Mouse (Mus musculus) v-Abl transformed pro-B cells (cell line): ENCODE data around the gene 4933424G06Rik.
"Not testable (repeated sequence)": the region's sequence is repeated elsewhere in the genome, so short reads cannot be mapped to it uniquely, and the experiment has no call there.

Experiments used
- in situ Hi-C, 2 experiments: fragments of 400-800 bp; cut with MboI; formaldehyde crosslinking; loops; one replicate each; pipeline ENCODE4 v1.15.1; 2025; ENCODE audit not compliant: unreplicated experiment in 2 of 2

4933424G06Rik gene

GRCm38 (mm10) chr1:36709854-36710280 is at the start of gene 4933424G06Rik:
Gene 4933424G06Rik, plus strand, starts transcription at chr1:36710149.
- in situ Hi-C loops = loop anchor here in 1 of 2 experiments (25.0 kb wide), 1 partner anchor 1152 kb away; the partner anchor contains the start of genes Lipt1 and Tsga10

- in situ Hi-C loops = no loop called here
Measured at GRCm38 (mm10) chr1:36664457-36664856, 45.5 kb upstream of the 4933424G06Rik start.

DNA sequence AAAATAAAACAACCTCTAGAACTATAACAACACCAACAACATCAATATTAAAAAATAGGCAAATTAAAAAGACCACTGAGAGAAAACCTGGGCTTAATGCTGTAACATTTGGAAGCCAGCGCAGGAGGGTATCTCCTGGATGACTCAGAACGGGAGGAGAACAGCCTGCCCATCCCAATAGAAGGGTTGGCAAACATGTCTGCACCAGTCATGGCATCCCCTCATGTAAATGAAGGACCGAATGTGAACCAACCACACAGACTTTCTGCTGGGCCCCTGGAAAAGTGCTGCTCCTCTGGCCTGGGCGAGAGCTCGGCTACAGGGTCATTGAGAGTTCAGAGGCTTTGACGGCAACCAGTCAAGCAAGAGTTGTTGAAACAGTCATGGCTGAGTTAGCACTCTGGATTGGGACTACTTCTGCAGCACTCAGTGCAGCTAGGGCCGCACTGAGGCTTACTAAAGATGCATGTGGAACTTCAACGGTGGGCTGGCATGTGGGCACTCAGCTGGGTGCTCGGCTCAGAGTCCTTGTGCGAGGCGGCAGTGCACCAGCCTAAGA is 44.7 kb upstream of the 4933424G06Rik start:
- in situ Hi-C loops = no loop called here

- in situ Hi-C loops = no loop called here
Measured at GRCm38 (mm10) chr1:36665934-36666333, 44.0 kb upstream of the 4933424G06Rik start.

DNA sequence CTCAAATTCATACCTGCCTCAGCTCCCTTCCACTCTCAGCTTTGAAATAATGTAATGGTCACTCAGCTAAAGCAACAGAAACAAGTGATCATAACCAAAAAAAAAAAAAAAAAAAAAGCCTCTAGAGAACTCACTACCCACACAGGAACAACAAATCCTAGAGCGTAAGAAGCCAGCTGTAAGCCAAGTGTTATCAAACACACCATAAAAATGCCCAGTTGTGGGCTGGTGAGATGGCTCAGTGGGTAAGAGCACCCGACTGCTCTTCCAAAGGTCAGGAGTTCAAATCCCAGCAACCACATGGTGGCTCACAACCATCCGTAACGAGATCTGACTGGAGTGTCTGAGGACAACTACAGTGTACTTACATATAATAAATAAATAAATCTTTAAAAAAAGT is 41.9 kb upstream of the 4933424G06Rik start:
- in situ Hi-C loops = not testable (repeated sequence)

GRCm38 (mm10) chr1:36670256-36670655 is 39.7 kb upstream of the 4933424G06Rik start:
- in situ Hi-C loops = no loop called here

DNA sequence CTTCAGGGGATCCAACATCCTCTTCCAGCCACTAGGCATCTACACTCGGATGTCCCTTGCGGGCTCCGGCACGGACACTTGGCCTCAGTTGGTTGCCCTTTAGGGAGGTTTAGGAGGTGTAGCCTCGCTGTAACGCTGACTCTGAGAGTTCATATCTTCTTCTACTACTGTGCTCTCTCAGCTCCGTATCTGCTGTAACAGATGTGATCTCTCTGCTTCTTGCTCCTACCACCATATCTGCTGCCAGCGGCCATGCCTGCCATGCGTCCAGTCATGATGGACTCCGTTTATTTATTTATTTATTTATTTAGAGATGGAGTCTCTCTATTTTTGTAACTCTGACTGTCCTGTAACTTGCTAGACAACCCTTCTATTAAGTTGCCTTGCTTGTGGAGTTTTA is 38.7 kb upstream of the 4933424G06Rik start:
- in situ Hi-C loops = no loop called here

DNA sequence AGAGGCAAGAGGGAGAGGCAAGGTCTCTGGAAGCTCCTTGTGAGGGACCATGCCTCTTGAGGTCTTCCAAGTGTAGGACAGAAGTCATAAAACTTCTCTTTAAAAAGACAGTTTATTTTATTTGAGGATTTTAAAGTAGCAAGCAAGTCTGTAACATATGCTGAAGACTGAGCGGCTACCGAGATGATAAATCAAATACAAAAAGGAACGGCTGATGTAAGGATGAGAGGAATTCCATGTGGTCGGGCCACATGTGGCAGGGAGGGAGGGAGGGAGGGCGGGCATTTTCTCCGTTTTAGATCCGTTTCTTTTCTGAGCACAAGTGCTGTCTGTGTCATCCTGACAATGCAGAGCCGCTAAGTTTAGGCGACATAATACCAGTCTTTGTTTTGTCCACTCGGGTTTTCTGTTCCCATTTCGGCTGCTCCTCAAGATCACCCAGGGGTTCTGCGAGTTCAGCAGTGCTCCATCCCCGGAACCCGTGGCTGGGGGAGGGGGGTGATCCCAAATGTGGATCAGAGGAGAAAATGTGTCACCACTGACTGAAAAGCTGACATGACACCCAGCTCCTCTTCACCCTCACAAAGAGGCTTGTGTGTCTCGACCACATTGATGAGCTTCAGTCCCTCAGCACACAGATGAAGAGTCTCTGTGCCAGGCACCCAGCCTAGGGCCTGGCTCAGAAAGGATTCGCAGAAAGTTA is 37.1 kb upstream of the 4933424G06Rik start:
- in situ Hi-C loops = no loop called here

DNA sequence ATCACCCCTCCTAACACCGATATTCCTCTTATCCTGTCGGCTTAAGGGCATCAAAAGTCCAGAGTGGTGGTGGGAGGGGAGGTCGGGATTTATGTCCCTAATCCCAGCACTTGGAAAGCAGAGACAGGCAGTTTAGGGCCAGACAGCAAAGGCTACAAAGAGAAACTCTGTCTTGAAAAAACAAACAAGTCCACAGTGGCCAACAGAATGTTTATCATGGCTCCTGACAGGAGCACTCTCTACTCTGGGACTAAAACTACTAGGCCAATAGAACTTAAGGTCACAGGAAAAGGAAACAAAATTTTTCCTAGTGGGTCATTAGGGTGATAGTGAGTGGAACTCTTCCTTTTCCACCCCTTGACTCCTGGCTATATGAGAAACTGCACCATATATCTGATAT is 35.0 kb upstream of the 4933424G06Rik start:
- in situ Hi-C loops = loop anchor here in 1 of 2 experiments (25.0 kb wide), 1 partner anchor 313 kb away; the partner anchor contains the start of genes Fer1l5 and Kansl3

DNA sequence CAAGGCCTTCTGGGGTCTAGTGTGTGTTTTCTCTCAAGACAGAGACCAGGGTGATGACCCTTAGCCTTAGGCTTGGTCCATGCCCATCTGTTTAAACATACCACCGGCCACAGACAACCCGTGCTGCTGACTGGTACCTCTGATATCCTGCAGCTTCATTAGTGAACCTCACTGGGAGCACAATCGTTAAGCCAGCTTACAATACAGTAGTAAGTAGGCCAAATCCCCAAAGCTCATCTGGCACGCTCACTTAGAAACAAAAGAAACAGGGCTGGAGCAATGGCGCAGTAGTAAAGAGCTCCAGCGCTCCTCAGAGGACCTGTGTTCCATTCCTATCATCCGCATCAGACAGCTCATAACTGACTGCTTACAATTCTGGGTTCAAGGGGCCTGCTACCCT is 29.1 kb upstream of the 4933424G06Rik start:
- in situ Hi-C loops = loop anchor here (10.0 to 25.0 kb wide), 2 partner anchors 136 to 319 kb away; partner anchors contain the start of genes Ankrd39 (in 2 of the 2), Fer1l5 (in 1 of the 2) and Kansl3 (in 1 of the 2)

GRCm38 (mm10) chr1:36682620-36683355 is 27.2 kb upstream of the 4933424G06Rik start, which contains the start of gene Fam178b:
Gene Fam178b, minus strand, starts transcription at chr1:36683183.
- in situ Hi-C loops = loop anchor here (10.0 to 25.0 kb wide), 2 partner anchors 138 to 320 kb away; partner anchors contain the start of genes Ankrd39 (in 2 of the 2), Fer1l5 (in 1 of the 2) and Kansl3 (in 1 of the 2)

DNA sequence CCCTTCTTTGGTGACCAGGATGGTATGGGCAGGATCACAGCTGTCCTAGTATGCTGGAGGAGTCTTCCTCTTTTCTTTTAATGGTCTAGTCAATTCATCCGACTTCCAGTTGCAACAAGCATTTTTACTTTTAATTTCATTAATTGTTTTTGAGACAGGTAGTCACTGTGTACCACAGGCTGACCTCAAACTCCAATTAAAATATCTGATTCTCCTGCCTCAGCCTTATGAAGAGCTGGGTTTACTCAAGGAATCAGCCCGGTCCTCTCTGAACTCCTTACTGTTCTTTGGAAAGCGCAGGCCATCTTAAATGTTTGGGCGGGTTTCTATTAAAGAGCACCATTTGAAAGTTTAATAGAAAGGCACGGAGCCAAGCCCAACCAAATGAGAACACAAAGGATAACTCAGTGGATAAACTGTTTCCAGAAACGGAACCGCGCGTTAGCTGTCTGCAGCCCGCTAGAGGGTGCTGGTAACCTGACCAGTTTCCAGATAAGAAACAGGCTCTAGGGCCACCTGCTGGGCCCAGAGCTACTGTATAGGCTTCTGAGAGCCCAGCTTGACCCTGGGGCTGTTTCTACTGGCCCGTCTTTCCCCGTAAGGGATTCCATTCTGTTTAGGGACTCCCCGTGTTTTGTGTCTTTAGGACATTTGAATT is 26.0 kb upstream of the 4933424G06Rik start:
- in situ Hi-C loops = loop anchor here (10.0 to 25.0 kb wide), 2 partner anchors 139 to 322 kb away; partner anchors contain the start of genes Ankrd39 (in 2 of the 2), Fer1l5 (in 1 of the 2) and Kansl3 (in 1 of the 2)

- in situ Hi-C loops = loop anchor here in 1 of 2 experiments (25.0 kb wide), 1 partner anchor 328 kb away; the partner anchor contains the start of genes Fer1l5 and Kansl3
Measured at GRCm38 (mm10) chr1:36690671-36691235, 19.2 kb upstream of the 4933424G06Rik start.

- in situ Hi-C loops = loop anchor here in 1 of 2 experiments (25.0 kb wide), 1 partner anchor 329 kb away; the partner anchor contains the start of genes Fer1l5 and Kansl3
Measured at GRCm38 (mm10) chr1:36691271-36692155, 18.4 kb upstream of the 4933424G06Rik start, which contains the start of gene Cox5b. Gene Cox5b, plus strand, starts transcription at chr1:36691449.

DNA sequence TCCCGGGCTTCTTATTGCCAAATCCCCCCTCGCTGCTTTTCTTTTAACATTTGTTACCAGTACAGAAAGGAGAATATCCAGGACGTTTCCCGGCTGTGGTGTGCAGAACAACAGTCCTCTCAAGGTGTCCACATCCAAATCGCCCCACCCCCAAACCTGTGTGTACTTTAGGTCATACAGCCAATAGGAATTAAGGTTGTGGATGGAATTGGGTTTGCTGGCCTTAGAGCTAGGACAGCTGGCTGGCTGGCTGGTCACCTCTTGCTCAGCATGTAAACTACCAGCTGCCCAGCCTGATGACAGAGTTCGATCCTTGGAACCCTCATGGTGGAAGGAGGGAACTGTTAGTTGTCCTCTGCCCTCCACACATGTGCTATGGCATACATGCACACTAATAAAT is 15.1 kb upstream of the 4933424G06Rik start:
- in situ Hi-C loops = loop anchor here in 1 of 2 experiments (25.0 kb wide), 1 partner anchor 333 kb away; the partner anchor contains the start of genes Fer1l5 and Kansl3

- in situ Hi-C loops = loop anchor here in 1 of 2 experiments (25.0 kb wide), 1 partner anchor 334 kb away; the partner anchor contains the start of genes Fer1l5 and Kansl3
Measured at GRCm38 (mm10) chr1:36696411-36696810, 13.5 kb upstream of the 4933424G06Rik start.

GRCm38 (mm10) chr1:36697030-36697429 is 12.9 kb upstream of the 4933424G06Rik start:
- in situ Hi-C loops = loop anchor here in 1 of 2 experiments (25.0 kb wide), 1 partner anchor 335 kb away; the partner anchor contains the start of genes Fer1l5 and Kansl3

- in situ Hi-C loops = loop anchor here in 1 of 2 experiments (25.0 kb wide), 1 partner anchor 1155 kb away; the partner anchor contains the start of genes Lipt1 and Tsga10
Measured at GRCm38 (mm10) chr1:36707166-36707565, 2.8 kb upstream of the 4933424G06Rik start.
